Comparison of ENCODE assay signal across 15 mouse cellular contexts in the genomic region with DNA sequence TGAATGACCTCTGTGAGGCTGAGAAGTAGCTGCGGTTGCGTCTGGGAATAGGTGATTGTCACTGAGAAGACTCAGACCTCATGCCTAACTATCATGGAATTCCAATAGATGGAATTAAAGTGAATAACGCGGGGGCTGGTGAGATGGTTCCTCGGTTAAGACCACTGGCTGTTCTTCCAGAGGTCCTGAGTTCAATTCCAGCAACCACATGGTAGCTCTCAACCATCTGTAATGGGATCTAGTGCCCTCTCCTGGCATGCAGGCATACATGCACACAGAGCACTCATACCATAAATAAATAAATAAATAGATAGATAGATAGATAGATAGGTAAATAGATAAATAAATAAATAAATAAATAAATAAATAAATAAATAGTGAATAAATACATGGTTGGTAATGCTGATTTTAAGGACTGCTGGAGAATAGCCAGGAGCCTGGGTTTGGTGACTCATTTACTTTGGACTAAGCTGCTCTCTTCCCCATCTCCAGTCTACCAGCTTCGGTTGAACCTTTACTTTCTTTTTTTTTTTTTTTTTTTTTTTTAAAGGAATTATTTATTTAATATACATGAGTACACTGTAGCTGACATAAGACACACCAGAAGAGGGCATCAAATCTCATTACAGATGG. TPM values are rescaled to one million over a fixed set of nuclear protein-coding genes. Genes with fewer than 3 reads are reported as not detected.
DNase-seq lines count a peak whose midpoint lies in the region; ATAC-seq and TF ChIP-seq lines count a peak whose summit lies in the region.
"Had no signal": no experiment of that assay in that cellular context is flagged by ENCODE, and none has a peak within 500 bp of the region (broad histone marks: within the 10 kb centered on the region; RNA-seq: fewer than 3 reads in every experiment).

No protein-coding gene starts in this region.

- no peak for ATAC-seq in forebrain, postnatal 0 days
- no peak for ATAC-seq in liver, embryonic 11.5 days (replicated peaks; ENCODE audit: low FRiP score)
- no peak for ATAC-seq in liver, embryonic 13.5 days (ENCODE audit: low read depth)

- H3K4me1 ChIP-seq in forebrain, postnatal 0 days (ENCODE audit: insufficient read depth) = peaks cover 13% of the 10 kb centered on the region; the same call in 1 of the 2 replicates
- peaks cover 41% of the 10 kb centered on the region for H3K4me1 ChIP-seq in forebrain, embryonic 10.5 days
- peaks cover 24% of the 10 kb centered on the region for H3K4me1 ChIP-seq in liver, embryonic 11.5 days (replicated peaks; ENCODE audit: control insufficient read depth, insufficient read depth, low read length)
- peaks cover 62% of the 10 kb centered on the region for H3K4me1 ChIP-seq in liver, embryonic 13.5 days (replicated peaks)

- no peaks in the 10 kb centered on the region for H3K27me3 ChIP-seq in forebrain, postnatal 0 days (ENCODE audit: insufficient read depth, low read length)
- no peaks in the 10 kb centered on the region for H3K27me3 ChIP-seq in forebrain, embryonic 10.5 days (ENCODE audit: poor library complexity, severe bottlenecking)
- no peaks in the 10 kb centered on the region for H3K27me3 ChIP-seq in liver, embryonic 11.5 days (replicated peaks; ENCODE audit: control insufficient read depth, insufficient read depth, low read length)
- H3K27me3 ChIP-seq in liver, embryonic 13.5 days = no peaks in the 10 kb centered on the region
- H3K27me3 ChIP-seq: embryonic facial prominence, embryonic 12.5 days; hindbrain, embryonic 12.5 days; megakaryocyte, embryonic 14.5 days had no signal

- no peak overlapping the region for H3K9ac ChIP-seq in forebrain, postnatal 0 days
- no peak overlapping the region for H3K9ac ChIP-seq in liver, embryonic 11.5 days (ENCODE audit: low read depth, low read length)
- no peak overlapping the region for H3K9ac ChIP-seq in liver, embryonic 13.5 days
- H3K9ac ChIP-seq: embryonic facial prominence, embryonic 12.5 days; hindbrain, embryonic 12.5 days had no signal

- no peaks in the 10 kb centered on the region for H3K9me3 ChIP-seq in forebrain, postnatal 0 days (ENCODE audit: low read length)
- no peaks in the 10 kb centered on the region for H3K9me3 ChIP-seq in forebrain, embryonic 10.5 days
- H3K9me3 ChIP-seq in liver, embryonic 11.5 days (ENCODE audit: control insufficient read depth, low read length) = no peaks in the 10 kb centered on the region
- H3K9me3 ChIP-seq in liver, embryonic 13.5 days (replicated peaks) = no peaks in the 10 kb centered on the region
- H3K9me3 ChIP-seq: embryonic facial prominence, embryonic 12.5 days; hindbrain, embryonic 12.5 days; megakaryocyte, embryonic 14.5 days had no signal

- 0 out of 2 replicates have a peak, but pooled peaks have one; percentile 7 for TF ChIP-seq CTCF in forebrain, postnatal 0 days (IDR thresholded peaks at IDR 0.05; ENCODE audit: low read depth)

- H3K4me2 ChIP-seq in forebrain, postnatal 0 days (ENCODE audit: low read depth) = no peak overlapping the region
- peak overlapping the region; percentile 81; the same call in 1 of the 2 replicates for H3K4me2 ChIP-seq in liver, embryonic 11.5 days
- H3K4me2 ChIP-seq in liver, embryonic 13.5 days = no peak overlapping the region

- no peak overlapping the region for H3K27ac ChIP-seq in forebrain, postnatal 0 days (ENCODE audit: low read depth, low read length)
- H3K27ac ChIP-seq in forebrain, embryonic 10.5 days = no peak overlapping the region
- H3K27ac ChIP-seq in liver, embryonic 11.5 days (ENCODE audit: low read depth, low read length) = no peak overlapping the region
- peak overlapping the region; percentile 91; the same call in 1 of the 2 replicates for H3K27ac ChIP-seq in liver, embryonic 13.5 days
- H3K27ac ChIP-seq: hindbrain, embryonic 12.5 days had no signal

- DNase-seq in forebrain, postnatal 0 days = no peak
- no peak for DNase-seq in forebrain, embryonic 10.5 days (ENCODE audit: extremely low spot score, low spot score)
- DNase-seq in liver, embryonic 11.5 days (ENCODE audit: low spot score) = no peak
- no peak for DNase-seq in liver
- peak; percentile 53 for DNase-seq in 416B (ENCODE audit: low read depth)
- DNase-seq in liver, embryonic 13.5 days = no peak
- DNase-seq in ovary, postnatal 36 days (ENCODE audit: low spot score) = no peak
- no peak for DNase-seq in embryo, embryonic 9.5 days (ENCODE audit: extremely low spot score)
- DNase-seq: cerebellum, adult 11 months; gastrocnemius, postnatal 36 days; kidney, postnatal 36 days had no signal

- 97% methylated on average over 6 of the region's 6 CpGs for WGBS in forebrain, postnatal 0 days
- 95% methylated on average over 6 of the region's 6 CpGs for WGBS in forebrain, embryonic 10.5 days
- 91% methylated on average over 6 of the region's 6 CpGs for WGBS in liver, embryonic 11.5 days
- WGBS in liver, embryonic 13.5 days (ENCODE audit: insufficient replicate concordance) = 87% methylated on average over 6 of the region's 6 CpGs

- H3K36me3 ChIP-seq in forebrain, postnatal 0 days (ENCODE audit: insufficient read depth) = no peaks in the 10 kb centered on the region
- no peaks in the 10 kb centered on the region for H3K36me3 ChIP-seq in forebrain, embryonic 10.5 days (replicated peaks)
- no peaks in the 10 kb centered on the region for H3K36me3 ChIP-seq in liver, embryonic 11.5 days (ENCODE audit: control insufficient read depth, insufficient read depth, low read length)
- no peaks in the 10 kb centered on the region for H3K36me3 ChIP-seq in liver, embryonic 13.5 days
- H3K36me3 ChIP-seq: embryonic facial prominence, embryonic 12.5 days; hindbrain, embryonic 12.5 days had no signal

- H3K4me3 ChIP-seq in forebrain, postnatal 0 days (ENCODE audit: low read depth, low read length) = no peak overlapping the region
- H3K4me3 ChIP-seq in forebrain, embryonic 10.5 days = no peak overlapping the region
- no peak overlapping the region for H3K4me3 ChIP-seq in liver, embryonic 11.5 days (ENCODE audit: low read depth, low read length)
- H3K4me3 ChIP-seq in liver, embryonic 13.5 days (replicated peaks) = no peak overlapping the region

RNA-seq across cellular contexts. Expression of gene Pla2g6, which starts 1.3 kb away (rescaled TPM):
- 19.5 and 31.1 TPM in 2 replicates for total RNA-seq in forebrain, postnatal 0 days (2014; rRNA removed)
- polyA plus RNA-seq in forebrain, postnatal 0 days (2015; fragmentation: Nextera tagmentation; extraction: Ambion mirVana) = 10.7 and 15.2 TPM in 2 replicates
- 20.9 and 22.8 TPM in 2 replicates for polyA plus RNA-seq in forebrain, embryonic 10.5 days (2016; fragmentation: Nextera tagmentation; extraction: Ambion mirVana)
- polyA plus RNA-seq in liver, embryonic 11.5 days (2014; fragmentation: Nextera tagmentation; extraction: Ambion mirVana) = 27.7 and 28.1 TPM in 2 replicates
- 11.4 and 14.9 TPM in 2 replicates for polyA plus RNA-seq in liver, embryonic 13.5 days (2015; fragmentation: Nextera tagmentation; extraction: Ambion mirVana)

RNA-seq across cellular contexts. Expression of gene Maff, which starts 17.0 kb away (rescaled TPM):
- total RNA-seq in forebrain, postnatal 0 days (2014; rRNA removed) = 2.5 and 3.0 TPM in 2 replicates
- 0.74 and 1.1 TPM in 2 replicates for polyA plus RNA-seq in forebrain, postnatal 0 days (2015; fragmentation: Nextera tagmentation; extraction: Ambion mirVana)
- polyA plus RNA-seq in forebrain, embryonic 10.5 days (2016; fragmentation: Nextera tagmentation; extraction: Ambion mirVana) = 1.5 and 1.6 TPM in 2 replicates
- polyA plus RNA-seq in liver, embryonic 11.5 days (2014; fragmentation: Nextera tagmentation; extraction: Ambion mirVana) = 3.1 and 3.5 TPM in 2 replicates
- polyA plus RNA-seq in liver, embryonic 13.5 days (2015; fragmentation: Nextera tagmentation; extraction: Ambion mirVana) = 0.95 and 1.1 TPM in 2 replicates

RNA-seq across cellular contexts. Expression of gene Baiap2l2, which starts 44.1 kb away (rescaled TPM):
- 3.2 and 7.9 TPM in 2 replicates for total RNA-seq in forebrain, postnatal 0 days (2014; rRNA removed)
- polyA plus RNA-seq in forebrain, postnatal 0 days (2015; fragmentation: Nextera tagmentation; extraction: Ambion mirVana) = 9.1 and 11.3 TPM in 2 replicates
- 1.6 and 2.2 TPM in 2 replicates for polyA plus RNA-seq in forebrain, embryonic 10.5 days (2016; fragmentation: Nextera tagmentation; extraction: Ambion mirVana)
- polyA plus RNA-seq in liver, embryonic 11.5 days (2014; fragmentation: Nextera tagmentation; extraction: Ambion mirVana) = 2.9 and 4.6 TPM in 2 replicates
- polyA plus RNA-seq in liver, embryonic 13.5 days (2015; fragmentation: Nextera tagmentation; extraction: Ambion mirVana) = 1.8 and 2.3 TPM in 2 replicates
- total RNA-seq: neutrophil, adult 5-6 weeks had no signal
